Mouse (Mus musculus) small intestine, adult 2 months (tissue): ENCODE measurements around the gene Ferd3l. TPM values are rescaled to one million over a fixed set of nuclear protein-coding genes. Genes with fewer than 3 reads are reported as not detected.

Experiments used
- H3K27ac ChIP-seq: fragments of 200-500 bp; 2 replicates; pipeline ENCODE4 v1.5.1; 2012; ENCODE audit warnings: low read depth, low read length, control low read depth, inconsistent platforms; ENCODE audit not compliant: insufficient read depth
- H3K27me3 ChIP-seq: fragments of 200-500 bp; 2 replicates; pipeline ENCODE4 v1.6.1; 2012; ENCODE audit warnings: mild to moderate bottlenecking, moderate library complexity, low read length, inconsistent platforms; ENCODE audit not compliant: control insufficient read depth, insufficient read depth
- H3K36me3 ChIP-seq: fragments of 200-500 bp; 2 replicates; pipeline ENCODE4 v1.6.1; 2012; ENCODE audit warnings: mild to moderate bottlenecking, low read length, control low read depth, inconsistent platforms; ENCODE audit not compliant: control insufficient read depth, insufficient read depth
- H3K4me1 ChIP-seq: fragments of 200-500 bp; 2 replicates; pipeline ENCODE4 v1.6.1; 2012; ENCODE audit warnings: low read length, inconsistent platforms, mixed read lengths; ENCODE audit not compliant: control insufficient read depth, insufficient read depth, insufficient read length
- H3K4me3 ChIP-seq: fragments of 200-500 bp; 2 replicates; pipeline ENCODE4 v1.5.1; 2012; ENCODE audit warnings: low read depth, mild to moderate bottlenecking, control low read depth, inconsistent platforms, low read length, moderate library complexity
- CTCF ChIP-seq: fragments of 200-500 bp; IDR thresholded peaks from 2 replicates; pipeline ENCODE4 v1.5.1; 2012; ENCODE audit warnings: low read depth, mild to moderate bottlenecking, control low read depth, inconsistent platforms, low read length, moderate library complexity, mixed read lengths; ENCODE audit not compliant: insufficient replicate concordance, insufficient read length; ENCODE audit errors: extremely low read depth
- POLR2A ChIP-seq: fragments of 200-500 bp; IDR thresholded peaks from 2 replicates; pipeline ENCODE4 v1.6.1; 2012; ENCODE audit warnings: low read depth, mild to moderate bottlenecking, control low read depth, inconsistent platforms, low read length, moderate library complexity
- WGBS: fragments of 180-500 bp; shearing (Covaris S2); methylation state at CpG from one replicate; pipeline ENCODE4 v1.1.7; 2018; 5-methylcytosine and 5-hydroxymethylcytosine counted together
- polyA plus RNA-seq: library from polyadenylated mRNA; depleted of rRNA; stranded (reverse); fragments of >200 nt; gene quantifications from 2 replicates; pipeline ENCODE4 v1.2.3, GENCODE M21; 2012; rRNA removed

The Ferd3l gene
- polyA plus RNA-seq: not detected in 2 replicates

- Histone ChIP-seq H3K4me3 (no peak within 1 kb of the TSS), H3K27me3 (peaks cover 8% of the 10 kb centered on the region; the same call in 1 of the 2 replicates), H3K27ac (no peak within 1 kb of the TSS), H3K4me1 (no peaks in the 10 kb centered on the region), H3K36me3 (no peaks in the 10 kb centered on the region)
- TF ChIP-seq POLR2A: no peak
- no peak for TF ChIP-seq CTCF
- 4% methylated on average over 39 of the region's 39 CpGs for WGBS
Observed at GRCm38 (mm10) chr12:33928331-33929192, at the start of gene Ferd3l. Gene Ferd3l, plus strand, starts transcription at chr12:33928425.

GRCm38 (mm10) chr12:33893956-33894355 lies 34.3 kb upstream of the Ferd3l start:
- no peak overlapping the region for H3K27ac ChIP-seq
- no peaks in the 10 kb centered on the region for H3K36me3 ChIP-seq
- 63% methylated on average over 2 of the region's 2 CpGs for WGBS

GRCm38 (mm10) chr12:33894621-33895020 lies 33.6 kb upstream of the Ferd3l start:
- TF ChIP-seq POLR2A: no peak
- TF ChIP-seq CTCF: no peak
- no peaks in the 10 kb centered on the region for H3K4me1 ChIP-seq
- H3K27me3 ChIP-seq: no peaks in the 10 kb centered on the region
- no peak overlapping the region for H3K4me3 ChIP-seq
- no peak overlapping the region for H3K27ac ChIP-seq
- no peaks in the 10 kb centered on the region for H3K36me3 ChIP-seq
- WGBS: 33% methylated on average over 1 of the region's 1 CpGs

More at GRCm38 (mm10) chr12:33893956-33894355, 34.3 kb upstream of the Ferd3l start:
- Histone ChIP-seq H3K4me1 (no peaks in the 10 kb centered on the region), H3K4me3 (no peak overlapping the region), H3K27me3 (no peaks in the 10 kb centered on the region)
- TF ChIP-seq CTCF (no peak), POLR2A (no peak)

- Histone ChIP-seq H3K4me3 (no peak overlapping the region), H3K36me3 (no peaks in the 10 kb centered on the region), H3K27me3 (peaks cover 8% of the 10 kb centered on the region; the same call in 1 of the 2 replicates), H3K27ac (no peak overlapping the region), H3K4me1 (no peaks in the 10 kb centered on the region)
- 11% methylated on average over 3 of the region's 3 CpGs for WGBS
- TF ChIP-seq CTCF (no peak), POLR2A (no peak)
Observed at GRCm38 (mm10) chr12:33926751-33927150, 1.5 kb upstream of the Ferd3l start.

- H3K4me1 ChIP-seq: no peaks in the 10 kb centered on the region
- H3K27ac ChIP-seq: no peak overlapping the region
- no peaks in the 10 kb centered on the region for H3K36me3 ChIP-seq
- TF ChIP-seq POLR2A: no peak
- no peak for TF ChIP-seq CTCF
- peaks cover 8% of the 10 kb centered on the region; the same call in 1 of the 2 replicates for H3K27me3 ChIP-seq
- WGBS: 5% methylated on average over 15 of the region's 15 CpGs
- H3K4me3 ChIP-seq: no peak overlapping the region
Observed at GRCm38 (mm10) chr12:33927334-33928098, 709 bp upstream of the Ferd3l start.

GRCm38 (mm10) chr12:33952843-33953242 lies 24.6 kb downstream of the Ferd3l start:
- WGBS: 8% methylated on average over 3 of the region's 3 CpGs
- no peak for TF ChIP-seq CTCF
- TF ChIP-seq POLR2A: no peak
- Histone ChIP-seq H3K4me1 (peaks cover 3% of the 10 kb centered on the region; the same call in 1 of the 2 replicates), H3K27ac (no peak overlapping the region), H3K36me3 (no peaks in the 10 kb centered on the region), H3K27me3 (peaks cover 20% of the 10 kb centered on the region), H3K4me3 (no peak overlapping the region)
